Mouse (Mus musculus) natural killer cell, adult 2 months (primary cell): ENCODE results near the gene Rap1b.

Experiments used
- DNase-seq, 2 experiments: peaks; one replicate each; pipeline ENCODE4 v3.0.0; 2022; ENCODE audit warnings: low spot score in 2 of 2

The Rap1b gene

DNA sequence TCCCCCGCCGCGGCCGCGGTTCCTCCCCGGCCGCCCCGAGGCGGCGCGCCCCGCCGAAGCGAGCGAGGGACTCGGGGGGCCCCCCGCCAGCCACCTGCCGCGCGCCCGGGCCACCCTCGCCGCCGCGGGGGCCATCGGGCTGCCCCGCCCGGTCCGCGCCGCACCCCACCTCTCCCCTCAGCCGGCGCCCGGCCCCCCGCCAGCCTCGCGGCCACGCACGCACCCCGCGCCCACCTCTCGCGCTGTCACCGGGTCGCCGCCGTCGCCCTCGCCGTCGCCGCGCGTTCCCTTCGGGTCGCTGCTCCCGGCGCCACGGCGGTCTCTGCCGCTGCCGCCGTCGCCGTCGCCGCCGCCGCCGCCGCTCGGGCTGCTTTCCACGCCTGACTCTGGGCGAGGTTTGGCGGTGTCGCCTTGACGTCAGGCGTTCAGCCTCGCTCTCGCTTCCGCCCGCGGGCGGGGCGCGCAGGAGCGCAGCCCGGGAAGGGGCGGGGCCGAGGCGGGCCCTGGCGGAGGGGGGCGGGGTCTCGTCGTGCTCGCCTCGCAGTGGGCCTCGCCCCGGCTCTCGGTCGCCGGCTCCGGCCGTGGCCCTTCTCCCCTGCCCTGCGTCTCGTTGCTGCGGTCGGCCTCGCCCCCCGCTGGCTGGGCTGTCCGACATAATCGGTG is at the start of gene Rap1b:
Gene Rap1b, minus strand, starts transcription at position 439 of the 663 bp plus-strand sequence.
- DNase-seq: peak; percentile 94 to 96

DNA sequence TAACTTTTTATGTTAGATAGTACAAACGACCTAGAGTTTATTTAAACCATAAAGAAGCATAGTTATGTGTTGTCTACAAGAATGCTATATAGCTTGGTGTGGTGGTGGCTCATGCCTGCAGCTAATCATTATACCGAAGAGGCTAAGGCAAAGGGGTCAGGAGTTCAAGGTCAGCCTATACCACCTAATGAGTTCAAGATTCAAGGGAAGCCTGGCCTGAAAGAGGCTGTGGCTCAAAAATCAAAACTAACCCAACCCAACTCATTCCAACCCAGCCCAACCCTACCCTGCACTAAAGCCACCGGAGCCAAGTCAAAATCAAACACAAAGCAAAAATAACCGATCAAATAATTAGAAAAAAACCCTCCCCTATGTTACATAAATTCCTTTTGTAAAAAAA is 49.4 kb upstream of the Rap1b start:
- DNase-seq: no peak

DNA sequence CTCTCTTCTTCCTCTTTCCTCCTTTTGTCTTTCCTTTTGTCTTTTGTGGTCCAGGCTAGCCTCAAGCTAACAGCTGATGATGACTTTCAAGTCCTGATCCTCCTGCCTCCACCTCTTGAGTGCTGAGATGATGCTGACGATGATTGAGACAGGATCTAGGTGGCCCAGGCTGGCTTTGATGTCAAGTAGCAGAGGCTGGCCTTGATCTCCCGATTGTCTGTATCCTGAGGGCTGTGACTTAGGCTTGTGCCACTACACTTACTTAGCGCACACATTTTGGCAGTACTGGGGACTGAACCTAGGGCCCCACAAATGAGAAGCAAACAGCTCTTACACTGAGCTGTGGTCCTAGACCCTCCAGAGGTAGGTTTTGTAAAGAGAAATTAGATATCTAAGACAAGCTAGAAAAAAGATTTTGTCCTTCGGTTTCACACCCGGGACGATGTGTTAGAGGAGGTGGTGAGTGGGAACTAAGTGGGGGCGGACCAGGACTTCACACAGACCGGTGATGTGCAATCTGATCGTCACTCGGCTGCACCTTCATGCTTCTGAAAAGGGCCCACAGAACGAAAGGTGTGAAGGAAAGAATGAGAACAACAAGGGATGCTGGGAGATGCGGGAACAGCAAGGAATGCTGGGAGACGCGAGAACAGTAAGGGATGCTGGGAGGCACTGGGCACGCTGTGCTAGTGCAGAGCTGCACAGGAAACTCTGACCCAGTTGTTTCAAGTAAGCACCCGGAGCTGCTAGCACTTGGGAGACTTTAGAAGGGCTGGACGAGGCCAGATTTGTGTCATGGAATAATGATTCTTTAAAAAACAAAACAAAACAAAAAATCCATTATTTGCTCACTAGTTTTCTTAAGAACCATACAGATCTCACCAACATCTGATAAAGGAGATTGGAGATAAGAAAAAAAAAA is 48.5 kb upstream of the Rap1b start:
- DNase-seq: peak in 1 of 2 experiments; percentile 53

- peak in 1 of 2 experiments; percentile 37 for DNase-seq
These were observed 47.3 kb upstream of the Rap1b start for GRCm38 (mm10) chr10:117893128-117893527.

DNA sequence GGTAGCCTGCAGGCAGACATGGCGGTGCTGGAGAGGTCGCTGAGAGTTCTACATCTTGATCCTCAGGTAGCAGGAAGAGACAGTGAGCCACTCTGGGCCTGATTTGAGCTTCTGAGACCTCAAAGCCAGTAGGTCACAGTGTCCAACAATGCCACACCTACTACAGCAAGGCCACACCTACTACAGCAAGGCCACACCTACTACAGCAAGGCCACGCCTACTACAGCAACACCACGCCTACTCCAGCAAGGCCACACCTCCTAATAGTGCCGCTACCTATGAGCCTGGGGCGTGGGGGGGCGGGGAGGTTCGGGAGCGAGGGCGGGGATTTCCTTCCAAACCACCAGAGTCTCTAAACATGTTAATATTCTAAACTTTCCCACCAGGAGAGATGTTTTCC is 45.5 kb upstream of the Rap1b start:
- DNase-seq: no peak

- DNase-seq: no peak
These were observed 43.0 kb upstream of the Rap1b start for GRCm38 (mm10) chr10:117888822-117889221.

- DNase-seq: no peak
These were observed 39.5 kb upstream of the Rap1b start for GRCm38 (mm10) chr10:117885358-117885757.

DNA sequence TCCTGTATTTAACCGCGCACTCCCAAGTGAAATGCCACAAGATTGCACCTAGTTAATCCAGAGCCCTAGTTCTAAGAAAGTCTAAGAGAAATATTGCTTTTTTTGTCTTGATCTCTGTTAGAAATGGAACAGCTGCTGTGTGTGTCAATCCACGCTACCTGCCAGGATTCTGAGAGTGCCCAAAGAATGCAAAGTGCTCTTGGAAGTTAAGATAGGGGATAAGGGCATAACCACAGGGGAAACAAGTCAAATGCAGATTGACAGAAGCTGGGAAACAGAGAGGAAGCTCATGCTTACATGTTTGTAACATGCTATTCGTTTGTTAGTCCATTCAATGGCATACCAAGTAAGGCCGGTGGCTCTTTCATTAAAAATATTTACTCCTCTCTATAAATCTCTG is 38.9 kb upstream of the Rap1b start:
- no peak for DNase-seq

GRCm38 (mm10) chr10:117883438-117883837 is 37.6 kb upstream of the Rap1b start:
- no peak for DNase-seq

GRCm38 (mm10) chr10:117878628-117879027 is 32.8 kb upstream of the Rap1b start:
- no peak for DNase-seq

DNA sequence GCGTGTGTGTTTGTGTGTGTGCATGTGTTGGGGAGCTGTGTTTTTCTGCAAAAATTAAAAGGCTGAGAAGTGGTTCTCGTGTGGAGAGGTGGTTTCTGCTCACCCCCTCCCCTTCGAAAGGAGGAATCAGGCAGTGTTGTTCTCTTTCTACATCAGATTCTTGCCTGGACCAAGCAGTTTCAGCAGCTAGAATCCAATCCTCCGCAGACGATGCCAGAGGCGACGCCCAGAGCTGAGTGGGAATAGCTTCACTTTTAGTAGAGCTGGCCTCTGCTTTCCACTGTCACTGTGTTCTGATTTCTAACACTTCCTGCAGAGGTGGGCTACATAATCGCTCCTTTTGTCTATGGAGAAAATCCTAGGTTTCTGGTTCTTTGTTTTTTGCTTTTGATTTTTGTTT is 31.0 kb upstream of the Rap1b start:
- DNase-seq: no peak

DNA sequence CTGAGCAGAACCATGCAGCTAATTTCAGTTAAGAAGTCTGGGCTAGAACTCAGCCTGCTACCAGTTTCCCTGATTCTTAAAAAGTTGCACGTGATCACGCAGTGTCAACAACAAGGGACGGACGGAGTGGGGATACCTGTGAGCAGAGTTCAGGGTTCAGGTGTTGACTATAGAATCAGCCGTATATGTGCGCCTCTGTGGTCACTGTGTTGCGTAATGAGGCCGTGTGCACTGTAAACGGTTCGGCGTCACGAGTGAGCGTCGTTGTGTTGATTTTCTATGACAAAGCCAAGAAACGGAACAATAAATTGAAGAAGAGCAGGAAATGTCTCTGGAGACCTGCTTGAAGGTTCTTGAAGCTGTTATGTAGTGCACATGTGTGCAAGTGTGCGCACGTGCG is 30.6 kb upstream of the Rap1b start:
- no peak for DNase-seq

DNA sequence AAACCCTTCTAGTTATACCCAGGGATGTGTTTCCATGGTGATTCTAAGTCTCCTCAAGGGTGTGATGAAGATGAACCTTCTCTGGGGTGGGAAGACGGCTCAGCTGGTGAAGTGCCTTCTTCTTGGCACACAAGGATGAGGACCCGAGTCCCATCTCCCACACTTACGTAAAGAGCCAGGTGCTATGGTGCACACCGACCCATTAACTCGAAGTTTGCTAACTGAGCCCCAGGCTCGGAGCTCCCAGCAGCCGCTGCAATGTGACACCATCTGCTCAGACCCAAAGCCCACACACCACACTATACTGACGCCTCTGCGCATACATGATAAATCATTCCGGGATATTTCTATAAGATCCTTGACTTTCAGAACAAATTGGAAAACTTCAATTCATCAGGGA is 29.1 kb upstream of the Rap1b start:
- no peak for DNase-seq

DNA sequence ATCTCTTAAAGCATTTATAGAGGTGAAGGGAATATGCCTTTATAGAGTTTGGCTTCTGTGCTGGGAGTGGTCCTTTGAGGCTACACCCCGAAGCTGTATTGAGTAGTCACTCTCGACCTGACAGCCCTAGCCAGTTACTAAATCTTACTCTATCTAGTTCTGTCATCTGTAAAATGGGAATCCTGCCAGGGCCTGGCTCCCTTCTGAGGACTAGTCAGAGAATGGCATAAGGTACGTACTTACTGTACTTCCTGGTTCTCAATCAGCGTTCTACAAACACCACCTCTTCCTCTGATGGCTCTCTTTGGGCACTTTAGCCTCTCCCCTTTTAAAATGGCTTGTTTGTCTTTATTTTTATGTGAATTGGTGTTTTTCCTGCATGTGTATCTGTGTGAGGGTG is 28.1 kb upstream of the Rap1b start:
- DNase-seq: no peak

DNA sequence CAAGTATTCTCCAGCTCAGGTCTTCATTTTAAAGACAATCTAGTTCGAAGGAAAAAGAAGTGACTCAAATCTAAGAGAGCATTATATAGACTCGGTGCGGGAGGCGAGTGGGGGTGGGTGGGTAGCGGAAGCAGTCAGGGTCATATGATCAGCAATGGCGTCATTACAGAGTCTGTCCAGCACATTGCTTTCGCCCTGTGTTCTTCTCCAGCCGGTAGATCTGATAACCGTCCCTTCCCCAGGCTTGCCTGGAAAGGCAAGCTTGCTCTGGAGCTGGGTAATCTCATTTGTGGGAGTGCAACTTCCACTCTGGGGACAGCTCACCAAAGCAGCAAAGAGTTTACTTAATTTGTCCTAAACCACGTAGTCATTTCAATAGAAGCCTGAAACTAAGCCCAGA is 26.6 kb upstream of the Rap1b start:
- no peak for DNase-seq

DNA sequence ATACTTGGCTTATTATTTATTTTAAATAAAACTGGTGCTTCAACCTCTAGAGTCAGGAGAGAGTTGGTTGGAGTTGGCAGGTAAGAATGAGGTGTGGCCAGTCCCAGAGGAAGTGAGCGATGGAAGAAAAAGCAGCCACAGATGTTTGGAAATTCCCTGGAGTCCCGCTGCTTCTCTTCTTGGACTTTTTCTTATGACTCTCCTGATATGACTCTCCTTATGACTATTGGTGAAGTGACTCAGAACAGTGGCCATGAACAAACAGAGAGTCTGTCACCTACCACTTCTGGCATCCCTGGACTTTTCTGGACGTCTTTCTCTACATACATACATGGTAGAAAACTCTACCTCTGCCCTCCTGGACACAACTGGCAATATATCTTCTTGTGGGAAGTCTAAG is 21.5 kb upstream of the Rap1b start:
- no peak for DNase-seq

GRCm38 (mm10) chr10:117866641-117867040 is 20.8 kb upstream of the Rap1b start:
- no peak for DNase-seq

GRCm38 (mm10) chr10:117864695-117865094 is 18.9 kb upstream of the Rap1b start:
- DNase-seq: peak; percentile 32 to 39

GRCm38 (mm10) chr10:117864251-117864650 is 18.4 kb upstream of the Rap1b start:
- no peak for DNase-seq

DNA sequence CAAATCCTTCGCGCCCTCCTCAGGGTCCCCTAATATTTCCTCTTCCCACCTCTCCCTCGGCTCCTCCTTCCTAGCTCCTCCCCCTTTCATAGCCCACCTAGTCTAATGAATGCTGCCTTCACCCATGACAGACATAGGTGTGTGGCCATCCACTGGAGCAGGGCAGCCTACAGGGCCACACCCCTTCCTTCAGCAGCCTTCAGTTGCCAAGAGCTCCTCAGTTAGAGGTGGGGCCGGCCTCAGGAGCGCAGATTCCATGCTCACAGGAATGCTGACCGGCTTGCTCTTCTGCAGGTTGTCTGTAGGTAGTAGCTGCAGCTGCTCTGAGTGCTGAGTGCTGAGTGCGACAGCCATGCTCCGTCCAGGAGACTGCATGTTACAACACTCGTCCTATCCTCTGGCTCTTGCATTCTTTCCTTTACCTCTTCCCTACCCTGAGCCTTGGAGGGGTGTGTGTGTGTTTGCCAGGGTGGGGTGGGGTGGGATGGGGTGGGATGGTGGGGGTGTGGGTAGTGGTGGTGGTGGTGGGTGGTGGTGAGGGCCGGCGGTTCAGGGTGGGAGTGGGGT is 16.3 kb upstream of the Rap1b start:
- DNase-seq: no peak

DNA sequence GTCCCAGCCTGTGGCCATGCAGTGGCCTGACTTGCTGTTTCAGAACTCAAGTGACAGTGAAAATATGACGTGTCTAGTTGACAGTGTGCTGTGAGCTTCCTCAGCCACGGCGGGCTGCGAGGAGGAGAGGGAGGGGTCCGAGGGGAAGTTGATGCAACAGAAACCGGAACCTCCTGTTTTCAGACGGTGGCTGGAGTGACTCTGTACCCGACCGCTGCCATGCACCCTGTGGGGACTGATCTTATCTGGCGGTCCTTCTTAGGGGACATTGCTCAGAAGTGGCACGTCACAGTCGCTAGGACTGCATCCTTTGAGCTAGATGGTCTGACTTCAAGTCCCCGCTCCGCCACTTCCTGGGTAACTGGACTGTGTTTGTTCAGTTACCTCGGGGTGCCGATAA is 15.1 kb upstream of the Rap1b start:
- peak; percentile 90 to 94 for DNase-seq

GRCm38 (mm10) chr10:117860361-117860760 is 14.5 kb upstream of the Rap1b start:
- DNase-seq: no peak

- DNase-seq: no peak
These were observed 14.0 kb upstream of the Rap1b start for GRCm38 (mm10) chr10:117859800-117860199.
